Mouse (Mus musculus): ENCODE data around the gene Plxna2.

GRCm38 (mm10) chr1:194645898-194646297, 27.9 kb downstream of the Plxna2 start:
- TF ChIP-seq CTCF (IDR thresholded peaks at IDR 0.05; ENCODE audit: extremely low read depth, insufficient read length, insufficient replicate concordance, low read depth, low read length) (no peak), POLR2A (IDR thresholded peaks at IDR 0.05; ENCODE audit: low read depth, low read length) (no peak)

Measured in small intestine, adult 2 months (tissue).